Mouse (Mus musculus) CD4-positive, CD25-positive, alpha-beta regulatory T cell, adult 4 months (primary cell): ENCODE measurements around the gene Padi6. TPM values are rescaled to one million over a fixed set of nuclear protein-coding genes. Genes with fewer than 3 reads are reported as not detected.

Experiments used
- ATAC-seq: one replicate; pipeline ENCODE4 v1.8.0; 2017
- polyA plus RNA-seq, 2 experiments: library from polyadenylated mRNA; unstranded; fragments of 100-300 nt; shearing (Covaris generic); gene quantifications; one replicate each; pipeline ENCODE4 v1.2.1; 2017

Padi6 gene
- polyA plus RNA-seq, 2 experiments from 2014 or later, result not detected

DNA sequence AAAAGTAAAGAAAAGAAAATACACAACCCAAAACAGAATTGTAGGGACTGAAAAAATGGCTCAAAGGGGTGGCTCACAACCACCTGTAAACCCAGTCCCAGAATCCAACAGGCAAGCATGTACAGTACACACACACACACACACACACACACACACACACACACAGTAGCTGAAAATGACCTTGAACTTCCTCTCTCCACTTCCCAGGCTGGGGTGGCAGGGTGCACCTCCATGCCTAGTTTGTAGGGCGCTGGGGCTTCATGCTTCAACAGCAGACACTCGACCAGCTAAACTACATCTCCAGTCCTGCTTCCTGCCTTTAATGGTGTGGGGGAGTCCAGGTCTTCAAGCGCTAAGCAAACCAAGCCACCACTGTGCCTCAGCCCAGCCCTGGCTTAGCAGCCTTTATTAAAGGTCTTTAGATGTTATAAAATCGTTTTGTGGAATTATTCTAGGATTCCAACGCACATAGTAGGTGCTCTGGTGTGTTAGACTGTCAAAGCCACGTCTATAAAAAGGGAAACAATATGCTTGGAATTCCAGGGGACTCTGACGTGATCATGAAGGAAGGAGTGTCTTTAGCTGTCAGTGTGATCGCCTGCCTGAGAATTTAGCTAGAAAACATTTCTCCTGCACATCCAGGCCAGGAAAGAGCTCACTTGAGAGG lies 61.6 kb downstream of the Padi6 start:
- no peak for ATAC-seq

DNA sequence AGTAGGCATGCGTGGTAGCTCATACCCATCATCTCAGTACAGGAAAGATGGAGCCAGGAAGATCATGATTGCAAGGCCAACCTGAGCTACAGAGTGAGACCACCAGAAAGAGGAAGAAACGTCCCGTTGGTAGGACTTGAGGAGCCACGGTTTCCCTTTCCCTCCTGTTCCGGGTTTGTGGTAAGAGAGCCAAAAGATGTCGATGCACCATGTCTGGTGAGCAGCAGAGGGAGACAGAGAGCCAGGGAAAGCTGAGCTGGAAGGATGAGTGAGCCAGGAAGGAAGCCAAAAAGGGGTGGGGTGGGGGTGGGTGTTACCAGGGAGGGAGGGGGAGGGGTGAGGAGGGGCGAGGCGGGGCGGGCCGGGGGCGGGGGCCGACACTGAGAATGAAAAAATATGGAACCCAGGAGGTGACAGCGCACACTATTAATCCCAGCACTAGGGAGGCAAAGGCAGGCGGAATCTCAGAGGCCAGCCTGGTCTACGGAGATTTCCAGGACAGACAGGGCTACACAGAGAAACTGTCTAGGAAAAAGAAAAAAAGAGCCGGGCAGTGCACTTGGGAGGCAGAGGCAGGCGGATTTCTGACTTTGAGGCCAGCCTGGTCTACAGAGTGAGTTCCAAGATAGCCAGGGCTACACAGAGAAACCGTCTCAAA lies 62.6 kb downstream of the Padi6 start:
- peak; percentile 80 for ATAC-seq

DNA sequence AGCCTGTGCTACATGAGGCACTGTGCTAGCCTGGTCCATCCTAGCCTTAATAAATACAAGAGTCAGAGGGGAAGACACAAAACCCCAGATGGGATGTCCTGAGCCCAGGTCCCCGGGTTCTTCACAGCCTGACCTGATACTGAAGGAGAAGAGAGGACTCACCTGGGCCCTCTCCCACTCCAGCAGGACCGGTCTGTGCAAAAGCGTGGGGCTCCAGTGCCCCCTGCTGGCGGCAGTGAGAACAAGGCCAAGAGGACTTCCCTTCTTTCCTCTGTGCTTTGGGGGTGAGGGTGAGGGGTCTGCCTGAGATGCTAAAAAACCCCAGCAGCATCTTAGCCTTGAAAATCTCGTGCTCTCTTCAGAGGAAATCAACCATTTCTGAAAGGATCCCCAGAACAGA lies 63.4 kb downstream of the Padi6 start:
- peak; percentile 65 for ATAC-seq

Other genes with a start within 250 kb of the Padi6 start
- under 1 TPM in 1 of 2 experiments, not detected in 1; 0.16 TPM for gene Arhgef10l, start 76.6 kb downstream of the Padi6 start, polyA plus RNA-seq
- 10 to 100 TPM; 18.7 to 20.4 TPM for gene Rcc2, start 42.1 kb downstream of the Padi6 start, polyA plus RNA-seq
- under 1 TPM; 0.30 to 0.85 TPM for gene Padi4, start 31.6 kb upstream of the Padi6 start, polyA plus RNA-seq
- gene Padi3, start 68.0 kb upstream of the Padi6 start, polyA plus RNA-seq, result under 1 TPM; 0.15 to 0.32 TPM
- gene Padi1, start 103.1 kb upstream of the Padi6 start, polyA plus RNA-seq, result under 1 TPM; 0.61 to 0.63 TPM
- gene Padi2, start 163.7 kb upstream of the Padi6 start, polyA plus RNA-seq, result 10 to 100 TPM; 11.4 to 13.8 TPM
- gene Sdhb, start 218.6 kb upstream of the Padi6 start, polyA plus RNA-seq, result 100 to 1,000 TPM; 250 to 293 TPM
- 1 to 10 TPM; 4.0 to 5.9 TPM for gene Atp13a2, start 244.2 kb upstream of the Padi6 start, polyA plus RNA-seq